Mouse (Mus musculus) left cerebral cortex, postnatal 36 days (tissue): Measurements from ENCODE around the gene Mbtd1. TPM values are rescaled to one million over a fixed set of nuclear protein-coding genes. Genes with fewer than 3 reads are reported as not detected.
"Not testable (repeated sequence)": the region's sequence is repeated elsewhere in the genome, so short reads cannot be mapped to it uniquely, and the experiment has no call there.

Experiments used
- DNase-seq, 2 experiments: peaks; one replicate each; pipeline ENCODE4 v3.0.0; 2021 to 2022; ENCODE audit warnings: low spot score in 2 of 2, mixed read lengths in 1 of 2
- intact Hi-C: fragments of 180-260 bp; cut with DNase I; formaldehyde crosslinking; loops from one replicate; pipeline ENCODE4 v1.15.1; 2025
- total RNA-seq, 2 experiments: library from RNA; stranded (reverse); gene quantifications; 2 replicates each; pipeline ENCODE4 v1.2.3; 2021

Gene Mbtd1
- total RNA-seq, result 10 to 100 TPM; 31.9 to 40.4 TPM

- intact Hi-C loops, result no loop called here
- peak; percentile 99 to 100 for DNase-seq
These were observed at the start of gene Mbtd1, which contains the start of gene Utp18 for GRCm38 (mm10) chr11:93885572-93886410. Gene Mbtd1 (plus strand): TSS chr11:93885852. Gene Utp18 (minus strand): TSS chr11:93885766.

- intact Hi-C loops, result no loop called here
- no peak for DNase-seq
These were observed 38.3 kb upstream of the Mbtd1 start for GRCm38 (mm10) chr11:93847342-93847741.

- DNase-seq, result no peak
- intact Hi-C loops, result no loop called here
These were observed 33.1 kb upstream of the Mbtd1 start for GRCm38 (mm10) chr11:93852546-93852945.

- DNase-seq, result peak; percentile 79 to 87
- intact Hi-C loops, result no loop called here
These were observed 29.2 kb upstream of the Mbtd1 start for GRCm38 (mm10) chr11:93856284-93856955.

GRCm38 (mm10) chr11:93860540-93861172 lies 25.0 kb upstream of the Mbtd1 start:
- intact Hi-C loops, result no loop called here
- no peak for DNase-seq

- intact Hi-C loops, result no loop called here
- no peak for DNase-seq
These were observed 24.5 kb upstream of the Mbtd1 start for GRCm38 (mm10) chr11:93861193-93861592.

- no peak for DNase-seq
- intact Hi-C loops, result no loop called here
These were observed 23.5 kb upstream of the Mbtd1 start for GRCm38 (mm10) chr11:93862045-93862623.

- no peak for DNase-seq
- intact Hi-C loops, result no loop called here
These were observed 23.0 kb upstream of the Mbtd1 start for GRCm38 (mm10) chr11:93862638-93863037.

GRCm38 (mm10) chr11:93884068-93884467 lies 1.6 kb upstream of the Mbtd1 start:
- intact Hi-C loops, result no loop called here
- DNase-seq, result no peak

- intact Hi-C loops, result no loop called here
- DNase-seq, result peak; percentile 45 to 64
These were observed 616 bp upstream of the Mbtd1 start for GRCm38 (mm10) chr11:93884901-93885571.

- peak in 1 of 2 experiments; percentile 13 for DNase-seq
- intact Hi-C loops, result no loop called here
These were observed 893 bp downstream of the Mbtd1 start for GRCm38 (mm10) chr11:93886411-93887079.

- DNase-seq, result peak in 1 of 2 experiments; percentile 6
- intact Hi-C loops, result no loop called here
These were observed 1.4 kb downstream of the Mbtd1 start for GRCm38 (mm10) chr11:93887080-93887447.

- no peak for DNase-seq
- intact Hi-C loops, result no loop called here
These were observed 12.1 kb downstream of the Mbtd1 start for GRCm38 (mm10) chr11:93897732-93898131.

- DNase-seq, result no peak
- intact Hi-C loops, result no loop called here
These were observed 21.2 kb downstream of the Mbtd1 start for GRCm38 (mm10) chr11:93906834-93907233.

GRCm38 (mm10) chr11:93907839-93908238 lies 22.2 kb downstream of the Mbtd1 start:
- intact Hi-C loops, result no loop called here
- DNase-seq, result no peak

GRCm38 (mm10) chr11:93908829-93909228 lies 23.2 kb downstream of the Mbtd1 start:
- intact Hi-C loops, result no loop called here
- no peak for DNase-seq

- no peak for DNase-seq
- intact Hi-C loops, result no loop called here
These were observed 26.0 kb downstream of the Mbtd1 start for GRCm38 (mm10) chr11:93911603-93912002.

GRCm38 (mm10) chr11:93915019-93915418 lies 29.4 kb downstream of the Mbtd1 start:
- DNase-seq, intact Hi-C loops: not testable (repeated sequence)

- intact Hi-C loops, result no loop called here
- DNase-seq, result no peak
These were observed 43.5 kb downstream of the Mbtd1 start for GRCm38 (mm10) chr11:93929106-93929505.
